ENCODE assay signal across 20 mouse cellular contexts in genomic region chr10:81336558-81336957, GRCm38 (mm10). TPM values are rescaled to one million over a fixed set of nuclear protein-coding genes. Genes with fewer than 3 reads are reported as not detected.
DNase-seq lines count a peak whose midpoint lies in the region; ATAC-seq and TF ChIP-seq lines count a peak whose summit lies in the region.
"Had no signal": no experiment of that assay in that cellular context is flagged by ENCODE, and none has a peak within 500 bp of the region (broad histone marks: within the 10 kb centered on the region; RNA-seq: fewer than 3 reads in every experiment).

No protein-coding gene starts in this region.

- H3K4me1 ChIP-seq in hindbrain, embryonic 10.5 days (replicated peaks) = peaks cover 61% of the 10 kb centered on the region
- no peaks in the 10 kb centered on the region; the same call in 1 of the 2 replicates for H3K4me1 ChIP-seq in hindbrain, embryonic 16.5 days (ENCODE audit: control insufficient read depth, insufficient read depth, low read depth, low read length)
- H3K4me1 ChIP-seq in lung, embryonic 16.5 days (replicated peaks; ENCODE audit: control insufficient read depth, insufficient read depth, low read length) = peaks cover 22% of the 10 kb centered on the region
- peaks cover 32% of the 10 kb centered on the region for H3K4me1 ChIP-seq in intestine, embryonic 16.5 days (ENCODE audit: control insufficient read depth, insufficient read depth, low read length)
- H3K4me1 ChIP-seq in stomach, embryonic 14.5 days (ENCODE audit: control insufficient read depth, insufficient read depth, low read length) = peaks cover 26% of the 10 kb centered on the region
- H3K4me1 ChIP-seq in cerebellum, adult 2 months (ENCODE audit: control insufficient read depth, insufficient read depth, low read length) = no peaks in the 10 kb centered on the region; the same call in 1 of the 2 replicates
- H3K4me1 ChIP-seq: midbrain, embryonic 15.5 days had no signal

- no peak for DNase-seq in hindbrain, embryonic 10.5 days (ENCODE audit: low spot score)
- no peak for DNase-seq in lung, postnatal 25 days (ENCODE audit: low spot score)
- no peak for DNase-seq in cerebellum, adult 2 months
- no peak for DNase-seq in yolk sac, embryonic 10.5 days (ENCODE audit: low spot score)
- DNase-seq: adrenal gland, postnatal 36 days; cerebellum, adult 8-10 months; gastrocnemius, postnatal 25 days; layer of hippocampus, postnatal 36 days; right cerebral cortex, adult 18-20 months; thymus, postnatal 36 days had no signal

- ATAC-seq in hindbrain, embryonic 16.5 days = no peak
- ATAC-seq in lung, embryonic 16.5 days (ENCODE audit: low read depth) = no peak
- no peak for ATAC-seq in intestine, embryonic 16.5 days
- ATAC-seq in stomach, embryonic 14.5 days (ENCODE audit: insufficient number of reproducible peaks, insufficient read depth, low FRiP score, low read depth) = no peak
- ATAC-seq: inflammation-experienced regulatory T-cells, adult 6 months; midbrain, embryonic 15.5 days had no signal

- H3K4me3 ChIP-seq in hindbrain, embryonic 10.5 days = no peak overlapping the region
- no peak overlapping the region for H3K4me3 ChIP-seq in hindbrain, embryonic 16.5 days (ENCODE audit: low read length)
- no peak overlapping the region for H3K4me3 ChIP-seq in lung, embryonic 16.5 days (ENCODE audit: low read length)
- H3K4me3 ChIP-seq in intestine, embryonic 16.5 days (ENCODE audit: low read length) = no peak overlapping the region
- no peak overlapping the region for H3K4me3 ChIP-seq in stomach, embryonic 14.5 days (ENCODE audit: low read depth, low read length)
- H3K4me3 ChIP-seq in cerebellum, adult 2 months (replicated peaks; ENCODE audit: insufficient read depth, low read depth, low read length) = no peak overlapping the region
- H3K4me3 ChIP-seq: embryonic facial prominence, embryonic 12.5 days; forebrain, embryonic 12.5 days; midbrain, embryonic 15.5 days had no signal

- peak overlapping the region; percentile 83; the same call in 1 of the 2 replicates for H3K27ac ChIP-seq in hindbrain, embryonic 10.5 days
- no peak overlapping the region for H3K27ac ChIP-seq in hindbrain, embryonic 16.5 days (ENCODE audit: low read depth, low read length)
- H3K27ac ChIP-seq in lung, embryonic 16.5 days (ENCODE audit: low read length) = peak overlapping the region; percentile 97
- peak overlapping the region; percentile 83 for H3K27ac ChIP-seq in intestine, embryonic 16.5 days (ENCODE audit: low read length)
- H3K27ac ChIP-seq in stomach, embryonic 14.5 days (ENCODE audit: low read length) = peak overlapping the region; percentile 88
- H3K27ac ChIP-seq in cerebellum, adult 2 months (ENCODE audit: insufficient read depth, low read length) = no peak overlapping the region
- H3K27ac ChIP-seq: forebrain, embryonic 12.5 days; liver, embryonic 14.5 days; midbrain, embryonic 15.5 days had no signal

- no peak overlapping the region for H3K4me2 ChIP-seq in hindbrain, embryonic 16.5 days (ENCODE audit: low read length)
- peak overlapping the region; percentile 14; the same call in 1 of the 2 replicates for H3K4me2 ChIP-seq in lung, embryonic 16.5 days (ENCODE audit: low read depth, low read length)
- no peak overlapping the region for H3K4me2 ChIP-seq in intestine, embryonic 16.5 days (ENCODE audit: low read depth, low read length)
- no peak overlapping the region for H3K4me2 ChIP-seq in stomach, embryonic 14.5 days (replicated peaks; ENCODE audit: low read depth, low read length)
- H3K4me2 ChIP-seq: embryonic facial prominence, embryonic 12.5 days; forebrain, embryonic 12.5 days; midbrain, embryonic 15.5 days had no signal

- H3K27me3 ChIP-seq in hindbrain, embryonic 10.5 days (ENCODE audit: insufficient read depth, poor library complexity, severe bottlenecking) = peaks cover 86% of the 10 kb centered on the region
- H3K27me3 ChIP-seq in hindbrain, embryonic 16.5 days (replicated peaks; ENCODE audit: control insufficient read depth, insufficient read depth, low read length) = peaks cover 20% of the 10 kb centered on the region
- peaks cover 10% of the 10 kb centered on the region for H3K27me3 ChIP-seq in lung, embryonic 16.5 days (ENCODE audit: control insufficient read depth, insufficient read depth, low read depth, low read length)
- peaks cover 9% of the 10 kb centered on the region; the same call in 1 of the 2 replicates for H3K27me3 ChIP-seq in intestine, embryonic 16.5 days (replicated peaks; ENCODE audit: control insufficient read depth, insufficient read depth, low read length)
- peaks cover 10% of the 10 kb centered on the region; the same call in 1 of the 2 replicates for H3K27me3 ChIP-seq in stomach, embryonic 14.5 days (ENCODE audit: control insufficient read depth, insufficient read depth, low read length)
- H3K27me3 ChIP-seq in cerebellum, adult 2 months (ENCODE audit: control insufficient read depth, insufficient read depth, low read length) = 0 out of 2 replicates have a peak, but pooled peaks cover 1% of the 10 kb centered on the region

- no peak overlapping the region for H3K9ac ChIP-seq in hindbrain, embryonic 16.5 days (ENCODE audit: low read depth, low read length)
- H3K9ac ChIP-seq in lung, embryonic 16.5 days (ENCODE audit: low read length) = 0 out of 2 replicates have a peak overlapping the region, but pooled peaks have one; percentile 45
- peak overlapping the region; percentile 37 for H3K9ac ChIP-seq in intestine, embryonic 16.5 days (ENCODE audit: low read depth, low read length)
- no peak overlapping the region for H3K9ac ChIP-seq in stomach, embryonic 14.5 days (replicated peaks; ENCODE audit: low read depth, low read length)
- H3K9ac ChIP-seq: forebrain, embryonic 12.5 days; liver, embryonic 14.5 days; midbrain, embryonic 15.5 days had no signal

- TF ChIP-seq CTCF in cerebellum, adult 2 months (IDR thresholded peaks at IDR 0.05; ENCODE audit: borderline replicate concordance, insufficient read depth, low read depth, low read length) = no peak

- WGBS in hindbrain, embryonic 10.5 days = 93% methylated on average over 4 of the region's 4 CpGs
- 88% methylated on average over 4 of the region's 4 CpGs for WGBS in hindbrain, embryonic 16.5 days
- 92% methylated on average over 4 of the region's 4 CpGs for WGBS in lung, embryonic 16.5 days
- 91% methylated on average over 4 of the region's 4 CpGs for WGBS in intestine, embryonic 16.5 days
- 94% methylated on average over 4 of the region's 4 CpGs for WGBS in stomach, embryonic 14.5 days
- 91% methylated on average over 4 of the region's 4 CpGs for WGBS in cerebellum, adult 2 months

- no peak for TF ChIP-seq POLR2A in cerebellum, adult 2 months (IDR thresholded peaks at IDR 0.05; ENCODE audit: borderline replicate concordance, insufficient read depth, low read length)

- no peaks in the 10 kb centered on the region for H3K9me3 ChIP-seq in hindbrain, embryonic 10.5 days
- H3K9me3 ChIP-seq in hindbrain, embryonic 16.5 days (ENCODE audit: control insufficient read depth, low read length) = no peaks in the 10 kb centered on the region
- no peaks in the 10 kb centered on the region for H3K9me3 ChIP-seq in lung, embryonic 16.5 days (ENCODE audit: control insufficient read depth, low read length)
- no peaks in the 10 kb centered on the region for H3K9me3 ChIP-seq in intestine, embryonic 16.5 days (ENCODE audit: control insufficient read depth, low read length)
- H3K9me3 ChIP-seq in stomach, embryonic 14.5 days (ENCODE audit: control insufficient read depth, low read depth, low read length) = no peaks in the 10 kb centered on the region
- H3K9me3 ChIP-seq: embryonic facial prominence, embryonic 12.5 days; forebrain, embryonic 12.5 days; midbrain, embryonic 15.5 days had no signal

- no peaks in the 10 kb centered on the region for H3K36me3 ChIP-seq in hindbrain, embryonic 10.5 days
- H3K36me3 ChIP-seq in hindbrain, embryonic 16.5 days (ENCODE audit: control insufficient read depth, insufficient read depth, low read length) = no peaks in the 10 kb centered on the region
- no peaks in the 10 kb centered on the region for H3K36me3 ChIP-seq in lung, embryonic 16.5 days (ENCODE audit: control insufficient read depth, insufficient read depth, low read length)
- no peaks in the 10 kb centered on the region for H3K36me3 ChIP-seq in intestine, embryonic 16.5 days (ENCODE audit: control insufficient read depth, insufficient read depth, low read length)
- no peaks in the 10 kb centered on the region; the same call in 1 of the 2 replicates for H3K36me3 ChIP-seq in stomach, embryonic 14.5 days (ENCODE audit: control insufficient read depth, insufficient read depth, low read length)
- H3K36me3 ChIP-seq: embryonic facial prominence, embryonic 12.5 days; forebrain, embryonic 12.5 days; midbrain, embryonic 15.5 days had no signal

RNA-seq across cellular contexts. Expression of gene Gipc3, which starts 6.5 kb away (rescaled TPM):
- polyA plus RNA-seq in hindbrain, embryonic 10.5 days (2016; fragmentation: Nextera tagmentation; extraction: Ambion mirVana) = not detected in 2 replicates
- polyA plus RNA-seq in hindbrain, embryonic 16.5 days (2015; fragmentation: Nextera tagmentation; extraction: Ambion mirVana) = not detected in 2 replicates
- 0.05 and 0.10 TPM in 2 replicates for polyA plus RNA-seq in lung, embryonic 16.5 days (2015; fragmentation: Nextera tagmentation; extraction: Ambion mirVana)
- polyA plus RNA-seq in intestine, embryonic 16.5 days (2015; fragmentation: Nextera tagmentation; extraction: Ambion mirVana) = 0.06 and 0.12 TPM in 2 replicates
- polyA plus RNA-seq in stomach, embryonic 14.5 days (2014; fragmentation: Nextera tagmentation; extraction: Ambion mirVana) = 0.07 TPM in 1 of 2 replicates, not detected in the other
- polyA plus RNA-seq in cerebellum, adult 2 months (2012; rRNA removed) = 0.97 and 1.0 TPM in 2 replicates
- polyA plus RNA-seq: embryonic facial prominence, embryonic 12.5 days; forebrain, embryonic 12.5 days; hindbrain, embryonic 11.5 days; midbrain, embryonic 15.5 days had no signal

RNA-seq across cellular contexts. Expression of gene Tbxa2r, which starts 8.0 kb away (rescaled TPM):
- polyA plus RNA-seq in hindbrain, embryonic 10.5 days (2016; fragmentation: Nextera tagmentation; extraction: Ambion mirVana) = 3.3 and 3.6 TPM in 2 replicates
- polyA plus RNA-seq in hindbrain, embryonic 16.5 days (2015; fragmentation: Nextera tagmentation; extraction: Ambion mirVana) = 5.4 and 6.3 TPM in 2 replicates
- 18.6 and 19.6 TPM in 2 replicates for polyA plus RNA-seq in lung, embryonic 16.5 days (2015; fragmentation: Nextera tagmentation; extraction: Ambion mirVana)
- polyA plus RNA-seq in intestine, embryonic 16.5 days (2015; fragmentation: Nextera tagmentation; extraction: Ambion mirVana) = 21.2 and 21.3 TPM in 2 replicates
- polyA plus RNA-seq in stomach, embryonic 14.5 days (2014; fragmentation: Nextera tagmentation; extraction: Ambion mirVana) = 23.1 and 23.4 TPM in 2 replicates
- polyA plus RNA-seq in cerebellum, adult 2 months (2012; rRNA removed) = 2.2 and 3.2 TPM in 2 replicates

RNA-seq across cellular contexts. Expression of gene Hmg20b, which starts 13.7 kb away (rescaled TPM):
- polyA plus RNA-seq in hindbrain, embryonic 10.5 days (2016; fragmentation: Nextera tagmentation; extraction: Ambion mirVana) = 111 and 128 TPM in 2 replicates
- polyA plus RNA-seq in hindbrain, embryonic 16.5 days (2015; fragmentation: Nextera tagmentation; extraction: Ambion mirVana) = 31.7 TPM in 2 replicates
- 90.6 and 93.2 TPM in 2 replicates for polyA plus RNA-seq in lung, embryonic 16.5 days (2015; fragmentation: Nextera tagmentation; extraction: Ambion mirVana)
- 69.0 and 71.4 TPM in 2 replicates for polyA plus RNA-seq in intestine, embryonic 16.5 days (2015; fragmentation: Nextera tagmentation; extraction: Ambion mirVana)
- 98.6 TPM in 2 replicates for polyA plus RNA-seq in stomach, embryonic 14.5 days (2014; fragmentation: Nextera tagmentation; extraction: Ambion mirVana)
- polyA plus RNA-seq in cerebellum, adult 2 months (2012; rRNA removed) = 42.7 and 43.4 TPM in 2 replicates

RNA-seq across cellular contexts. Expression of gene Cactin, which starts 15.7 kb away (rescaled TPM):
- polyA plus RNA-seq in hindbrain, embryonic 10.5 days (2016; fragmentation: Nextera tagmentation; extraction: Ambion mirVana) = 53.2 and 58.8 TPM in 2 replicates
- polyA plus RNA-seq in hindbrain, embryonic 16.5 days (2015; fragmentation: Nextera tagmentation; extraction: Ambion mirVana) = 26.3 and 30.6 TPM in 2 replicates
- polyA plus RNA-seq in lung, embryonic 16.5 days (2015; fragmentation: Nextera tagmentation; extraction: Ambion mirVana) = 36.6 and 37.9 TPM in 2 replicates
- polyA plus RNA-seq in intestine, embryonic 16.5 days (2015; fragmentation: Nextera tagmentation; extraction: Ambion mirVana) = 28.7 and 29.0 TPM in 2 replicates
- 21.3 and 21.7 TPM in 2 replicates for polyA plus RNA-seq in stomach, embryonic 14.5 days (2014; fragmentation: Nextera tagmentation; extraction: Ambion mirVana)
- polyA plus RNA-seq in cerebellum, adult 2 months (2012; rRNA removed) = 36.3 and 36.9 TPM in 2 replicates

RNA-seq across cellular contexts. Expression of gene Mfsd12, which starts 20.7 kb away (rescaled TPM):
- 9.2 and 12.9 TPM in 2 replicates for polyA plus RNA-seq in hindbrain, embryonic 10.5 days (2016; fragmentation: Nextera tagmentation; extraction: Ambion mirVana)
- polyA plus RNA-seq in hindbrain, embryonic 16.5 days (2015; fragmentation: Nextera tagmentation; extraction: Ambion mirVana) = 17.5 and 19.0 TPM in 2 replicates
- polyA plus RNA-seq in lung, embryonic 16.5 days (2015; fragmentation: Nextera tagmentation; extraction: Ambion mirVana) = 13.7 and 13.9 TPM in 2 replicates
- 21.6 and 32.4 TPM in 2 replicates for polyA plus RNA-seq in intestine, embryonic 16.5 days (2015; fragmentation: Nextera tagmentation; extraction: Ambion mirVana)
- 4.7 and 4.8 TPM in 2 replicates for polyA plus RNA-seq in stomach, embryonic 14.5 days (2014; fragmentation: Nextera tagmentation; extraction: Ambion mirVana)
- 34.8 and 35.0 TPM in 2 replicates for polyA plus RNA-seq in cerebellum, adult 2 months (2012; rRNA removed)

Comparison
In these comparisons a context has a peak if more than half of its experiments do, and no peak if none do; other contexts are left out.
1. H3K27ac ChIP-seq: peak in hindbrain, embryonic 10.5 days (single experiment), lung, embryonic 16.5 days (single experiment), intestine, embryonic 16.5 days (single experiment) and stomach, embryonic 14.5 days (single experiment); none in hindbrain, embryonic 16.5 days (single experiment) and cerebellum, adult 2 months (single experiment).
2. H3K9ac ChIP-seq: peak in lung, embryonic 16.5 days (single experiment) and intestine, embryonic 16.5 days (single experiment); none in hindbrain, embryonic 16.5 days (single experiment) and stomach, embryonic 14.5 days (single experiment).